Mouse (Mus musculus) erythroblast, embryonic 14.5 days (primary cell): ENCODE measurements around the gene Fat3.

Experiments used
- GATA1 ChIP-seq: IDR thresholded peaks from 2 replicates; pipeline ENCODE4 v1.6.1; 2012; ENCODE audit warnings: low read length, inconsistent platforms, mixed read lengths
- TAL1 ChIP-seq: IDR thresholded peaks from 3 replicates; pipeline ENCODE4 v1.6.1; 2012; ENCODE audit warnings: low read length, inconsistent platforms, mixed read lengths

DNA sequence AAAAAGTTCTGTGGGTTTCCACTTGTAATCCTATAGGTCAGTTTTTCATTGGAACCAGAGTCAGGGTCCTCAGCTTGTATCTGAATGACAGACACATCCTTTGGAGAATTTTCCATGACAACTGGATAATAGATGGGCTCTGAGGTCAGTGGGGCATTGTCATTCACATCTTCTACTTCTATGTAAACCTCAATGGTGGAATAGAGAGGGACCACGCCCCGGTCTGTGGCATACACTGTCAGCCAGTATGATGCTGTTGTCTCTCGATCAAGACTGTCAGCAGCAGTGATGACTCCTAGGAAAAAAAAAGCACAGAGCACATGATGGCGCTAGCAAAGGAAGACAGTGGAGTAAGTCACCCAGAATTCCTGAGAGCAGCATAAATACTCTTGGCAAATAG is 254.3 kb downstream of the Fat3 start:
- TF ChIP-seq TAL1 (no peak), GATA1 (no peak)
